Mouse (Mus musculus): ENCODE measurements at regions not wholly inside any gene's neighbourhood (a gene's known extent, or its start where the extent isn't known, plus 50 kb on each side); places are given as distances from the start of the nearest gene placed in this dataset.

DNA sequence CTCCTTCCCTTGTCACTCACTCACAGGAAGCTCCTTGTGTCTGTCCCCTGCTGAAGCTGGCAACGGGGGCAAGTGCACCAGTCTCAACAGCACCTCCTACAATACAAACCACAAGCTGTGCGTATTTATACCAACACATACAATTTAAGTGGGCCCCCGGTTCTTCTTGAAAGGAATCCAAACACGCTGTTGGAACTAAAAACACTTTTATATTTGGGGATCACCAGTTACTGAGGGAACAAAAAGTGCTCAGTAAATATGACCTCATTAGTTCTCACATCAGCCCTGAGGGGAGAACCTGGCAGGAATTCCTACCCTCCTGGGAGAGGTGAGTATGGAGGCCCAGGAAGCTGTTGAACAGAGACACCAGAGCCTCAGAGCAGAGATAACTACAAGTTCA lies 107.8 kb upstream of the Kit start:
- no peak for DNase-seq (ENCODE audit: low read depth)

- DNase-seq (ENCODE audit: low read depth), result no peak
These were observed 106.8 kb upstream of the Kit start for GRCm38 (mm10) chr5:75467916-75468315.

DNA sequence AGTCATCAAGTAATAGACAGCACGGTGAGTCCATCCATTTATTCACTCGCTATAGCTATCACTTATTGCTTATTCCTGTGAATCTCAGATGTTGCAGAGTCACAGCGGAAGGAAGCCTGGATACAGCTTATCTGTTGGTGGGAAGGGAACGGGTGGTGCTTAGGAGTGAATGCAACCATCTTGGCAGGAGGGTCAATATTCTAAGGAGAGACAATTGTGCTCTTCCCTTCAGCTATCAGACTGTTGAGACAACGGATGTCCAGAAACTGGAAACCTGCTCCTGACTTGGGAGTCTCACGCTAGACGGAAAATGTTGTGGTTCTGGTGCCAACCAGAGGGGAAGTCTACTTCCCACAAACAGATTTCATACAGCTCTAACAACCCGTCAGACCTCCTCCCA lies 103.7 kb upstream of the Kit start:
- no peak for DNase-seq (ENCODE audit: low read depth)

DNA sequence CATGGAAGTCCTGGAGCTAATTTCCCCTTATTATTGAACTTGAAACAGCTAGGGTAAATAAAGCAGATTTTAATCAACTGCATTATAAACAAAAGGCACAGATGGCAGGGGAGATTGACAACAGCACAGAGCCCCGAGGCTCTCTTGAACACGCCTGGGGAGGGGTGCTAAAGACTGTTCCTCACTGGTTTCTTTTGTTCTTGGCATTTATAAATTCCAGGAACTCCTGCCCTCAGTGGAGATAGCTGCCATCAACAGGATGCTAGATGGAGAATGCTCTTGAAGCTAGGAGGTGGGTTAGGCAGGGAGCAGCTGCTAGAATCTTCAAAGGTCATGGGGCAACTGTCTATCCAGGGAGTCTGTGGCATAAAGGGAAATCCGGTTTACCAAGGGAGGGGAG lies 102.2 kb upstream of the Kit start:
- DNase-seq (ENCODE audit: low read depth), result no peak

DNA sequence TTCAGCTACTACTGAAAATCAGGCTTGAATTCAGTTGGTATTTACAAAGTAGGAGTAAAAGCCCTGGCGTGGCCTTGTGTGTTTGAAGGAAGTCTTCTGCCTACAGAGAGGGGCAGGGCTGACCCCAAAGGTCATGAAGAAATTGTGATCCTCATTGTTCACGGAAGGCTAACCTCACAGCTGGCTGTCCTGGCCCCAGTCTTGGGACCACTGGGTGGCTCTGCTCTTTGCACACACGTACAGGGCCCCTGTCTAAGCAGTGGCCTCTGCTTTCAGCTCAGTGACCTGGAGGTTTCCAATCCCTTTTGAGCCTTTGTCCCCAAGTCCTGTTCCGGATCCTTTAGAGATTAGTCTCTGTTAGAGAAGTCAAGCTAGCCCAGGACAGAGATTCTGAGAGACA lies 99.3 kb upstream of the Kit start:
- no peak for DNase-seq (ENCODE audit: low read depth)

- DNase-seq (ENCODE audit: low read depth), result no peak
These were observed 96.2 kb upstream of the Kit start for GRCm38 (mm10) chr5:75478499-75478898.

- DNase-seq (ENCODE audit: low read depth), result no peak
These were observed 95.6 kb upstream of the Kit start for GRCm38 (mm10) chr5:75479149-75479548.

GRCm38 (mm10) chr5:75481595-75481994 lies 93.1 kb upstream of the Kit start:
- no peak for DNase-seq (ENCODE audit: low read depth)

DNA sequence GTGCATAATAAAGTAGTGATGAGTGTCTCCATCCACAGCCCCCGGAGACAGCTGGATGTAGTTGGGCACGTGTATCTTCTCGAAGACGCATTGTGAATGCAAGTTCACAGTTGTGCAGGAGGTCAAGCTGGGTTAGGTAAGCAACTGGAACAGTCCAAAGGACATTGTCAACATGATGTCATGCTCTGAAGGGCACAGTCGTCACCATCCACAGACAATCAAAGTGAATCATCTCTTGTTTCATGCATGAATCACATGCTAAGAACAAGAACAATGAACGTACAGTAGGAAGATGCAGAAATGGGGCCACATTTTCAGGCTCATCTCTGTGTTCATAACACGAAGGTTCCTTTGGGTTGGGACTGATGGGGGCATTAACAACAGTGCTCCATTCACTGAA lies 90.4 kb upstream of the Kit start:
- DNase-seq (ENCODE audit: low read depth), result no peak

DNA sequence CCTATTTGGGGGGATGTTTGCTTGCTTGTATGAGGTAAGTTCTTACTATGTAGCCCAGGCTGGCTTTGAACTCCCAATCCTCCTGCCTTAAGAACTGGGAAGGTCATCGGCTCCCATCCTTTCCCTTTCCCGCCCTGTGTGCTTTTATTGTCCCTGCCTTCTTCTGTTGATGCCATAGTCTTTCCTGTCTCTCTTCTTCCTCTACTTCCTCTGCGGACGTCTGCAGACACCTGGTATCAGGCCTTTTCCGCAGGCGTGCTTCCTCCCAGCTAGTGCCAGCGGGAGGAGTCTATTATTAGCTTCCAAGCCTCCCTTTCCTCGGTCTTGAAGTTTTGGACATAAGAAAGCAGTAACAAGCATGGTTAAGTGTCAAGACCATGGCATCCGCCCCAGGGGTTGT lies 83.9 kb upstream of the Kit start:
- DNase-seq (ENCODE audit: low read depth), result no peak

DNA sequence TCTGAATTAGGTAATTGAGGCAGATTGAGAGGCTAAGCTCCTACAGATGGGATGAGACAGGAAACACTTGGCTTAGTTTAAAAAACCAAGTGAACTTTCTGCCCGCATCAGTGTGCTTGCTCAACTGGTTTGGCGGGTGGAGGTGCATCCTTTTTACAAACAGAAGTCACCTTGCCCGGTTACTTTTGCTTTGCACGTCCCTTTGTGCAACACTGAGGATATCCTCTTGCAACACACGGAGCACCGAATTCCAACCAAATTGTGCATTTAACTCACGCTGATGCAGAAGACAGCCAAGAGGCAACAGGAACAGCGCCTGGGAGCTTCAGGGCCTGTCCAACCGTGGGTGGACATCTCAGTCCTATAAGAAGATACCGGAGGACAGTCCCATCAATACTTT lies 80.6 kb upstream of the Kit start:
- DNase-seq (ENCODE audit: low read depth), result peak; percentile 33

- DNase-seq (ENCODE audit: low read depth), result no peak
These were observed 75.7 kb upstream of the Kit start for GRCm38 (mm10) chr5:75499053-75499452.

- DNase-seq (ENCODE audit: low read depth), result no peak
These were observed 75.0 kb upstream of the Kit start for GRCm38 (mm10) chr5:75499695-75500094.

GRCm38 (mm10) chr5:75500654-75501416 lies 73.9 kb upstream of the Kit start:
- no peak for DNase-seq (ENCODE audit: low read depth)

- DNase-seq (ENCODE audit: low read depth), result no peak
These were observed 71.0 kb upstream of the Kit start for GRCm38 (mm10) chr5:75503673-75504072.

- DNase-seq (ENCODE audit: low read depth), result no peak
These were observed 61.9 kb upstream of the Kit start for GRCm38 (mm10) chr5:75512521-75513422.

DNA sequence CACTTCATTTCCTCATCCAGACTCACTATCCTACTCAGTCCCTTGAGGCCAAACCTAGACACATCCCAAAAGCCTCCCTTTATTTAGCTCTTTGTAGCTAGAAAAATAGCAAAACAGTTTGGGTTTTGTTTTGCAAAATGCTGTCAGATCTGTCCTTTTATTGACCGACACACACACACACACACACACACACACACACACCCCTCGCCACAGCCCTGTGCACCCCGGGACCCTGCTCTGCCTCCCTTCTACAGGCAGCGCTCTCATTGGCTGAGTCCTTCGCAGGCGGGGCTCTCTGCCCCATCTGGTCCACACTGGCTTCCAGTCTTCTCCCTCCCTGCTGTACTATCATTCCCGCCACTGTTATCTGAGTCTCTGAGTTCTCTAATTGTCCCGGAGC lies 56.5 kb upstream of the Kit start:
- no peak for DNase-seq (ENCODE audit: low read depth)

- no peak for DNase-seq (ENCODE audit: low read depth)
These were observed 51.6 kb upstream of the Kit start for GRCm38 (mm10) chr5:75523041-75523678.
